In genomic region chr5:121451203-121451602, GRCm38 (mm10) we compare ENCODE assay signal across 8 mouse cellular contexts. TPM values are rescaled to one million over a fixed set of nuclear protein-coding genes. Genes with fewer than 3 reads are reported as not detected.
A peak's percentile ranks its signal among the peaks of the same experiment; 100 is the strongest.
DNase-seq lines count a peak whose midpoint lies in the region; ATAC-seq and TF ChIP-seq lines count a peak whose summit lies in the region.

No protein-coding gene starts in this region.

- H3K79me2 ChIP-seq in myocyte (ENCODE audit: control insufficient read depth, insufficient read depth), result peaks cover 26% of the 10 kb centered on the region

- H3K4me1 ChIP-seq in lung, embryonic 15.5 days, result peaks cover 28% of the 10 kb centered on the region
- H3K4me1 ChIP-seq in lung, adult 2 months (ENCODE audit: control insufficient read depth, insufficient read depth, low read length), result peaks cover 8% of the 10 kb centered on the region; the same call in 1 of the 2 replicates
- H3K4me1 ChIP-seq in forebrain, embryonic 13.5 days, result peaks cover 30% of the 10 kb centered on the region
- peaks cover 5% of the 10 kb centered on the region; the same call in 1 of the 2 replicates for H3K4me1 ChIP-seq in limb, embryonic 11.5 days (ENCODE audit: control insufficient read depth, insufficient read depth, low read length)

- no peaks in the 10 kb centered on the region for H3K27me3 ChIP-seq in lung, embryonic 15.5 days
- H3K27me3 ChIP-seq in forebrain, embryonic 13.5 days, result no peaks in the 10 kb centered on the region
- H3K27me3 ChIP-seq in limb, embryonic 11.5 days (ENCODE audit: control insufficient read depth, insufficient read depth, low read length), result no peaks in the 10 kb centered on the region
- H3K27me3 ChIP-seq in myocyte (ENCODE audit: control insufficient read depth, insufficient read depth, insufficient read length), result no peaks in the 10 kb centered on the region

- WGBS in lung, embryonic 15.5 days, result 21% methylated on average over 8 of the region's 8 CpGs
- WGBS in lung, adult 2 months, result 12% methylated on average over 8 of the region's 8 CpGs
- whole genome bisulfite sequencing in forebrain, embryonic 13.5 days, result 25% methylated on average over 8 of the region's 8 CpGs
- 40% methylated on average over 8 of the region's 8 CpGs for WGBS in limb, embryonic 11.5 days

- H3K36me3 ChIP-seq in lung, embryonic 15.5 days, result peaks cover 30% of the 10 kb centered on the region
- peaks cover 38% of the 10 kb centered on the region for H3K36me3 ChIP-seq in forebrain, embryonic 13.5 days (ENCODE audit: poor library complexity, severe bottlenecking)
- peaks cover 15% of the 10 kb centered on the region for H3K36me3 ChIP-seq in limb, embryonic 11.5 days (ENCODE audit: control insufficient read depth, insufficient read depth, low read length)
- peaks cover 4% of the 10 kb centered on the region for H3K36me3 ChIP-seq in myocyte (ENCODE audit: control insufficient read depth, insufficient read depth)

- H3K4me2 ChIP-seq in lung, embryonic 15.5 days, result peak overlapping the region; percentile 74
- H3K4me2 ChIP-seq in forebrain, embryonic 13.5 days, result peak overlapping the region; percentile 91
- peak overlapping the region; percentile 86 for H3K4me2 ChIP-seq in limb, embryonic 11.5 days (ENCODE audit: low read depth, severe bottlenecking)
- peak overlapping the region; percentile 92 for H3K4me2 ChIP-seq in myocyte (ENCODE audit: low read depth)

- ATAC-seq in lung, embryonic 15.5 days (ENCODE audit: borderline replicate concordance, extremely low read depth, low FRiP score, low TSS enrichment), result no peak
- ATAC-seq in forebrain, embryonic 13.5 days, result no peak
- ATAC-seq in limb, embryonic 11.5 days (ENCODE audit: insufficient number of reproducible peaks, low FRiP score, low TSS enrichment, low read depth), result no peak

- H3K9me3 ChIP-seq in lung, embryonic 15.5 days, result no peaks in the 10 kb centered on the region
- no peaks in the 10 kb centered on the region for H3K9me3 ChIP-seq in forebrain, embryonic 13.5 days (replicated peaks)
- no peaks in the 10 kb centered on the region for H3K9me3 ChIP-seq in limb, embryonic 11.5 days (ENCODE audit: control insufficient read depth, low read length)

- no peak for TF ChIP-seq POLR2A in lung, adult 2 months (IDR thresholded peaks at IDR 0.05; ENCODE audit: borderline replicate concordance, extremely low read depth, low read depth, low read length)
- no peak for TF ChIP-seq POLR2A in myocyte (IDR thresholded peaks at IDR 0.05; ENCODE audit: insufficient read length, low read depth)

- DNase-seq in lung, adult 2 months, result no peak
- no peak for DNase-seq in limb, embryonic 11.5 days (ENCODE audit: low spot score)
- DNase-seq in gastrocnemius, postnatal 4 days (ENCODE audit: low spot score in 2 of 2), result no peak
- no peak for DNase-seq in right cerebral cortex, postnatal 14 days
- DNase-seq in ovary, postnatal 14 days (ENCODE audit: low spot score), result no peak

- no peak for TF ChIP-seq CTCF in lung, adult 2 months (IDR thresholded peaks at IDR 0.05; ENCODE audit: insufficient read depth, low read length)

- H3K9ac ChIP-seq in lung, embryonic 15.5 days, result peak overlapping the region; percentile 95
- peak overlapping the region; percentile 93 for H3K9ac ChIP-seq in forebrain, embryonic 13.5 days
- peak overlapping the region; percentile 80 for H3K9ac ChIP-seq in limb, embryonic 11.5 days (ENCODE audit: low read length)

- peak overlapping the region; percentile 89 for H3ac ChIP-seq in myocyte (ENCODE audit: control insufficient read depth, insufficient read length)

- 0 out of 2 replicates have a peak overlapping the region, but pooled peaks have one; percentile 95 for H3K27ac ChIP-seq in lung, embryonic 15.5 days
- 0 out of 2 replicates have a peak overlapping the region, but pooled peaks have one; percentile 95 for H3K27ac ChIP-seq in forebrain, embryonic 13.5 days
- H3K27ac ChIP-seq in limb, embryonic 11.5 days (replicated peaks; ENCODE audit: low read depth, low read length), result no peak overlapping the region

- peak overlapping the region; percentile 90 for H3K4me3 ChIP-seq in lung, embryonic 15.5 days
- no peak overlapping the region for H3K4me3 ChIP-seq in lung, adult 2 months (replicated peaks; ENCODE audit: extremely low read depth, low read depth, low read length)
- peak overlapping the region; percentile 87 for H3K4me3 ChIP-seq in forebrain, embryonic 13.5 days
- peak overlapping the region; percentile 88 for H3K4me3 ChIP-seq in limb, embryonic 11.5 days (ENCODE audit: low read depth, low read length)
- H3K4me3 ChIP-seq in myocyte, result peak overlapping the region; percentile 95

TF ChIP-seq in myocyte, 11 proteins besides CTCF, POLR2A, EP300 and RAD21:
- no peak for TF ChIP-seq MYOD1 (IDR thresholded peaks at IDR 0.05; ENCODE audit: control insufficient read depth in 1 of 3, insufficient read length in 2 of 3, low read depth in 2 of 3)
- TF ChIP-seq POLR2AphosphoS2 (IDR thresholded peaks at IDR 0.05; ENCODE audit: insufficient read length, low read depth), result no peak
- TF ChIP-seq SRF (IDR thresholded peaks at IDR 0.05; ENCODE audit: control insufficient read depth, insufficient read length, low read depth), result no peak
- no peak for TF ChIP-seq CEBPB (IDR thresholded peaks at IDR 0.05; ENCODE audit: insufficient read depth, poor library complexity, severe bottlenecking)
- TF ChIP-seq REST (IDR thresholded peaks at IDR 0.05; ENCODE audit: insufficient read depth, insufficient read length), result no peak
- no peak for TF ChIP-seq E2F4 (IDR thresholded peaks at IDR 0.05; ENCODE audit: insufficient read depth)
- no peak for TF ChIP-seq TCF3 (IDR thresholded peaks at IDR 0.05; ENCODE audit: insufficient read length, low read depth)
- no peak for TF ChIP-seq USF1 (IDR thresholded peaks at IDR 0.05; ENCODE audit: low read depth)
- no peak for TF ChIP-seq MAX (IDR thresholded peaks at IDR 0.05; ENCODE audit: low read depth)
- TF ChIP-seq MYOG (IDR thresholded peaks at IDR 0.05; ENCODE audit: control insufficient read depth in 1 of 3, insufficient read depth in 1 of 3, insufficient read length in 2 of 3, low read depth in 2 of 3), result no peak
- no peak for TF ChIP-seq TCF12 (IDR thresholded peaks at IDR 0.05; ENCODE audit: insufficient read depth, poor library complexity, severe bottlenecking)

RNA-seq across cellular contexts. Expression of gene Tmem116, which starts 0.5 kb away (rescaled TPM):
- 1.8 and 2.3 TPM in 2 replicates for polyA plus RNA-seq in lung, embryonic 15.5 days (2015; fragmentation: Nextera tagmentation; extraction: Ambion mirVana)
- 23.6 and 24.2 TPM in 2 replicates for polyA plus RNA-seq in lung, adult 2 months (2012; rRNA removed)
- 1.8 TPM in 2 replicates for polyA plus RNA-seq in forebrain, embryonic 13.5 days (2015; fragmentation: Nextera tagmentation; extraction: Ambion mirVana)
- polyA plus RNA-seq in limb, embryonic 11.5 days (2014; fragmentation: Nextera tagmentation; extraction: Ambion mirVana), result 0.99 and 1.1 TPM in 2 replicates
- polyA plus RNA-seq in myocyte (2012; fragmentation: generic; extraction: Trizol), result 3.3 TPM
- total RNA-seq in gastrocnemius, postnatal 4 days (2021), result 10 to 100 TPM in 1 of 2 experiments, 1 to 10 TPM in 1; 9.2 to 12.7 TPM

RNA-seq across cellular contexts. Expression of gene Erp29, which starts 1.1 kb away (rescaled TPM):
- polyA plus RNA-seq in lung, embryonic 15.5 days (2015; fragmentation: Nextera tagmentation; extraction: Ambion mirVana), result 146 and 149 TPM in 2 replicates
- 30.3 and 34.0 TPM in 2 replicates for polyA plus RNA-seq in lung, adult 2 months (2012; rRNA removed)
- polyA plus RNA-seq in forebrain, embryonic 13.5 days (2015; fragmentation: Nextera tagmentation; extraction: Ambion mirVana), result 130 and 137 TPM in 2 replicates
- 95.4 and 100 TPM in 2 replicates for polyA plus RNA-seq in limb, embryonic 11.5 days (2014; fragmentation: Nextera tagmentation; extraction: Ambion mirVana)
- 86.0 TPM for polyA plus RNA-seq in myocyte (2012; fragmentation: generic; extraction: Trizol)
- total RNA-seq in gastrocnemius, postnatal 4 days (2021), result 100 to 1,000 TPM in 1 of 2 experiments, 10 to 100 TPM in 1; 97.7 to 115 TPM

RNA-seq across cellular contexts. Expression of gene Adam1b, which starts 52.0 kb away (rescaled TPM):
- not detected in 2 replicates for polyA plus RNA-seq in lung, embryonic 15.5 days (2015; fragmentation: Nextera tagmentation; extraction: Ambion mirVana)
- polyA plus RNA-seq in lung, adult 2 months (2012; rRNA removed), result not detected in 2 replicates
- polyA plus RNA-seq in forebrain, embryonic 13.5 days (2015; fragmentation: Nextera tagmentation; extraction: Ambion mirVana), result not detected in 2 replicates
- not detected in 2 replicates for polyA plus RNA-seq in limb, embryonic 11.5 days (2014; fragmentation: Nextera tagmentation; extraction: Ambion mirVana)
- 0.02 TPM for polyA plus RNA-seq in myocyte (2012; fragmentation: generic; extraction: Trizol)
- not detected for total RNA-seq in gastrocnemius, postnatal 4 days (2021)

RNA-seq across cellular contexts. Expression of gene Naa25, which starts 53.5 kb away (rescaled TPM):
- polyA plus RNA-seq in lung, embryonic 15.5 days (2015; fragmentation: Nextera tagmentation; extraction: Ambion mirVana), result 38.0 and 39.4 TPM in 2 replicates
- polyA plus RNA-seq in lung, adult 2 months (2012; rRNA removed), result 6.2 and 10.0 TPM in 2 replicates
- 46.7 and 52.2 TPM in 2 replicates for polyA plus RNA-seq in forebrain, embryonic 13.5 days (2015; fragmentation: Nextera tagmentation; extraction: Ambion mirVana)
- polyA plus RNA-seq in limb, embryonic 11.5 days (2014; fragmentation: Nextera tagmentation; extraction: Ambion mirVana), result 42.6 and 47.0 TPM in 2 replicates
- polyA plus RNA-seq in myocyte (2012; fragmentation: generic; extraction: Trizol), result 22.0 TPM
- 10 to 100 TPM; 22.3 to 23.8 TPM for total RNA-seq in gastrocnemius, postnatal 4 days (2021)
